Mouse (Mus musculus): ENCODE measurements around the gene Hist1h2ad. TPM values are rescaled to one million over a fixed set of nuclear protein-coding genes. Genes with fewer than 3 reads are reported as not detected.
"Not testable (repeated sequence)": the region's sequence is repeated elsewhere in the genome, so short reads cannot be mapped to it uniquely, and the experiment has no call there.

Gene Hist1h2ad
- polyA plus RNA-seq, 1 experiment from 2014 or later: 1.3 TPM

- 62% methylated on average over 5 of the region's 5 CpGs for WGBS (ENCODE audit: insufficient replicate concordance)
- H3K4me2 ChIP-seq: no peak overlapping the region
- H3K9me3 ChIP-seq (replicated peaks; ENCODE audit: control insufficient read depth, low read length): no peaks in the 10 kb centered on the region
- H3K27me3 ChIP-seq (ENCODE audit: control insufficient read depth, insufficient read depth, low read length): no peaks in the 10 kb centered on the region
- no peak overlapping the region for H3K9ac ChIP-seq (ENCODE audit: low read depth, low read length)
- ATAC-seq (replicated peaks; ENCODE audit: insufficient number of reproducible peaks, low FRiP score, low TSS enrichment): no peak
- H3K4me1 ChIP-seq (ENCODE audit: control insufficient read depth, insufficient read depth, low read length): no peaks in the 10 kb centered on the region
- H3K27ac ChIP-seq (ENCODE audit: low read depth, low read length): no peak overlapping the region
- H3K4me3 ChIP-seq (ENCODE audit: low read depth, low read length): no peak overlapping the region
- no peaks in the 10 kb centered on the region for H3K36me3 ChIP-seq (ENCODE audit: control insufficient read depth, insufficient read depth, low read length)
These were observed 27.5 kb upstream of the Hist1h2ad start for GRCm38 (mm10) chr13:23546694-23547093.

- Histone ChIP-seq H3K9ac (ENCODE audit: low read depth, low read length) (peak overlapping the region; percentile 77), H3K36me3 (ENCODE audit: control insufficient read depth, insufficient read depth, low read length) (no peaks in the 10 kb centered on the region), H3K9me3 (replicated peaks; ENCODE audit: control insufficient read depth, low read length) (no peaks in the 10 kb centered on the region), H3K4me3 (ENCODE audit: low read depth, low read length) (peak overlapping the region; percentile 47), H3K27ac (ENCODE audit: low read depth, low read length) (peak overlapping the region; percentile 89), H3K4me1 (ENCODE audit: control insufficient read depth, insufficient read depth, low read length) (peaks cover 7% of the 10 kb centered on the region; the same call in 1 of the 2 replicates), H3K4me2 (peak overlapping the region; percentile 71), H3K27me3 (ENCODE audit: control insufficient read depth, insufficient read depth, low read length) (no peaks in the 10 kb centered on the region)
- WGBS (ENCODE audit: insufficient replicate concordance): 11% methylated on average over 3 of the region's 3 CpGs
- ATAC-seq (replicated peaks; ENCODE audit: insufficient number of reproducible peaks, low FRiP score, low TSS enrichment): no peak
These were observed 23.4 kb upstream of the Hist1h2ad start for GRCm38 (mm10) chr13:23550761-23551145.

DNA sequence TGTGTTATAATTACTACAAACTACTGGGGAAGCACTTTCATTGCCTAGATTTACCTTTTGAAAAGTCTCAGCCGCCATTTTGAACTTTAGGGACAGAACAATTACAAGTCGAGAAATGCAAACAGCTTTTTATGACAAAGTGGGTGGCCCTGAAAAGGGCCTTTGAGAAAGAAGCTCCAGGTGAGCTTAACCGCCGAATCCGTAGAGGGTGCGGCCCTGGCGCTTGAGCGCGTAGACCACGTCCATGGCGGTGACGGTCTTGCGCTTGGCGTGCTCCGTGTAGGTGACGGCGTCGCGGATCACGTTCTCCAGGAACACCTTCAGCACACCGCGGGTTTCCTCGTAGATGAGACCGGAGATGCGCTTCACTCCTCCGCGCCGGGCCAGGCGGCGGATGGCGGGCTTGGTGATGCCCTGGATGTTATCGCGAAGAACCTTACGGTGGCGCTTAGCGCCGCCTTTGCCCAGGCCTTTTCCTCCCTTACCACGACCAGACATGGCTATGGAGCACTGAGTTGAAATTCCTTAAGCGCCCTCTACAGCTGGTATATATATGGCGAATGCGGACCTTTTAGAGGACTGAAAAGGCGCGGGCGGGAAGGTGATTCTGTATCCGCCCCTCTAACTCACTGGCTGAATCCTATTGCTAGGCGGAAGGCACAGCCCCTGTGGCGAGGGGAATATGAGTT, 22.9 kb upstream of the Hist1h2ad start, which contains the start of gene Hist1h4f:
Gene Hist1h4f, minus strand, starts transcription at position 503 of the 689 bp plus-strand sequence.
- not testable (repeated sequence) for H3K4me1 ChIP-seq (ENCODE audit: control insufficient read depth, insufficient read depth, low read length); H3K27me3 ChIP-seq (ENCODE audit: control insufficient read depth, insufficient read depth, low read length); H3K36me3 ChIP-seq (ENCODE audit: control insufficient read depth, insufficient read depth, low read length); H3K9me3 ChIP-seq (replicated peaks; ENCODE audit: control insufficient read depth, low read length)
- peak within 1 kb of the TSS; percentile 71 for H3K4me2 ChIP-seq
- ATAC-seq (replicated peaks; ENCODE audit: insufficient number of reproducible peaks, low FRiP score, low TSS enrichment): peak; percentile 79
- H3K4me3 ChIP-seq (ENCODE audit: low read depth, low read length): peak within 1 kb of the TSS; percentile 47
- peak within 1 kb of the TSS; percentile 77 for H3K9ac ChIP-seq (ENCODE audit: low read depth, low read length)
- peak within 1 kb of the TSS; percentile 89 for H3K27ac ChIP-seq (ENCODE audit: low read depth, low read length)
- under 1% methylated on average over 43 of the region's 47 CpGs for WGBS (ENCODE audit: insufficient replicate concordance)

DNA sequence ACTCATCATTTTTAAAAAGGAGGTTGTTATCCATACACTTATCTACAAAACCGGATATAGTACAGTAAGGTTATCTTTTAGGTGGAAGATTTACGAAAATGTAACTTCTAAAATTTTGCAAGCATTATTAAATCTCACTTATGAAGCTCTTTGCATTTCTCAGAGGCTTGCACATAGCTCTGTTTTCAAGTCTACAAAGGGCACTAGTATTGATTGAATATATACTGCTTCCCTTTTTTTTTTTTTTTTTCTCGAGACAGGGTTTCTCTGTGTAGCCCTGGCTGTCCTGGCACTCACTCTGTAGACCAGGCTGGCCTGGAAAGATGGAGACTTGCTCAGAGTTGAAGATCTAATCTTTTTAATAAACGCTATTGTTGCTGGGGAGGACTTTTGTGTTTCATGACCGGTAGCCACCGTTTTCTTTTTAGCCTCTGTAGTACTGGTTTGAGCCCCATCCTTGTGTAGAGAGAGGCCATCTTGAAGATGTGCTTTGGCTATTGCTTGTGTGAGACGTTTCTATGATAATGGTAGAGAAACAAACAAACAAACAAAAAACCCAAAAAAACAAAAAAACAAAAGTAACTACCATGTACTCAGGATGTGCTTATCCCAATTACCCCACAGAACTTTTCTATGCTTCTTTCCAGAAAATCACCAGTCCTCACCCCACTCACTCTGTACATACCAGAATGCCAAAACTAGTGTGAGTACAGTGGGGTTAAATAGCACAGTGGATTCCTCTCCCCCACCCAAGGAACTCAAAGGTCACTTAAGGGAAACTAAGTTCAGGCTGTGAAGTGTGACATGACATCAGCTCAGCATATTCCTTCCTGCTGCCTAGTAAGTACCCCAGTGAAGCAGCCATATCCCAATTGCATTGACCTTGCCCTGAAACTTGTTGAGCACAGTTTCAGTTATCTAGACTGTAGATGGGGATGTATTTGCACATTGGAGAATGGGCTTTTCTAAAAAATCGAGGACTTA, 22.0 kb upstream of the Hist1h2ad start:
- peak overlapping the region; percentile 71 for H3K4me2 ChIP-seq
- no peaks in the 10 kb centered on the region for H3K27me3 ChIP-seq (ENCODE audit: control insufficient read depth, insufficient read depth, low read length)
- no peaks in the 10 kb centered on the region for H3K9me3 ChIP-seq (replicated peaks; ENCODE audit: control insufficient read depth, low read length)
- peak overlapping the region; percentile 77 for H3K9ac ChIP-seq (ENCODE audit: low read depth, low read length)
- ATAC-seq (replicated peaks; ENCODE audit: insufficient number of reproducible peaks, low FRiP score, low TSS enrichment): no peak
- 49% methylated on average over 8 of the region's 8 CpGs for WGBS (ENCODE audit: insufficient replicate concordance)
- H3K4me1 ChIP-seq (ENCODE audit: control insufficient read depth, insufficient read depth, low read length): peaks cover 7% of the 10 kb centered on the region; the same call in 1 of the 2 replicates
- peak overlapping the region; percentile 47 for H3K4me3 ChIP-seq (ENCODE audit: low read depth, low read length)
- no peaks in the 10 kb centered on the region for H3K36me3 ChIP-seq (ENCODE audit: control insufficient read depth, insufficient read depth, low read length)
- peak overlapping the region; percentile 89 for H3K27ac ChIP-seq (ENCODE audit: low read depth, low read length)

GRCm38 (mm10) chr13:23552962-23553361, 21.2 kb upstream of the Hist1h2ad start, which contains the start of gene Hist1h1d:
Gene Hist1h1d (plus strand): TSS chr13:23553262.
- Histone ChIP-seq H3K4me3 (ENCODE audit: low read depth, low read length) (peak within 1 kb of the TSS; percentile 47; the same call in 1 of the 2 replicates), H3K36me3 (ENCODE audit: control insufficient read depth, insufficient read depth, low read length) (no peaks in the 10 kb centered on the region), H3K27ac (ENCODE audit: low read depth, low read length) (peak within 1 kb of the TSS; percentile 98), H3K9ac (ENCODE audit: low read depth, low read length) (peak within 1 kb of the TSS; percentile 49; the same call in 1 of the 2 replicates), H3K4me2 (peak within 1 kb of the TSS; percentile 71), H3K27me3 (ENCODE audit: control insufficient read depth, insufficient read depth, low read length) (no peaks in the 10 kb centered on the region), H3K9me3 (replicated peaks; ENCODE audit: control insufficient read depth, low read length) (no peaks in the 10 kb centered on the region), H3K4me1 (ENCODE audit: control insufficient read depth, insufficient read depth, low read length) (peaks cover 7% of the 10 kb centered on the region; the same call in 1 of the 2 replicates)
- ATAC-seq (replicated peaks; ENCODE audit: insufficient number of reproducible peaks, low FRiP score, low TSS enrichment): no peak

GRCm38 (mm10) chr13:23554393-23554792, 19.8 kb upstream of the Hist1h2ad start:
- ATAC-seq (replicated peaks; ENCODE audit: insufficient number of reproducible peaks, low FRiP score, low TSS enrichment): no peak
- H3K4me3 ChIP-seq (ENCODE audit: low read depth, low read length): peak overlapping the region; percentile 60
- H3K4me1 ChIP-seq (ENCODE audit: control insufficient read depth, insufficient read depth, low read length): peaks cover 7% of the 10 kb centered on the region; the same call in 1 of the 2 replicates
- no peaks in the 10 kb centered on the region for H3K36me3 ChIP-seq (ENCODE audit: control insufficient read depth, insufficient read depth, low read length)
- H3K27me3 ChIP-seq (ENCODE audit: control insufficient read depth, insufficient read depth, low read length): no peaks in the 10 kb centered on the region
- peak overlapping the region; percentile 98 for H3K27ac ChIP-seq (ENCODE audit: low read depth, low read length)
- H3K9me3 ChIP-seq (replicated peaks; ENCODE audit: control insufficient read depth, low read length): no peaks in the 10 kb centered on the region
- 21% methylated on average over 9 of the region's 9 CpGs for WGBS (ENCODE audit: insufficient replicate concordance)
- peak overlapping the region; percentile 93 for H3K9ac ChIP-seq (ENCODE audit: low read depth, low read length)
- peak overlapping the region; percentile 86 for H3K4me2 ChIP-seq

- Histone ChIP-seq H3K36me3 (ENCODE audit: control insufficient read depth, insufficient read depth, low read length) (no peaks in the 10 kb centered on the region), H3K9ac (ENCODE audit: low read depth, low read length) (peak overlapping the region; percentile 93), H3K4me2 (peak overlapping the region; percentile 86), H3K9me3 (replicated peaks; ENCODE audit: control insufficient read depth, low read length) (no peaks in the 10 kb centered on the region), H3K4me1 (ENCODE audit: control insufficient read depth, insufficient read depth, low read length) (peaks cover 7% of the 10 kb centered on the region; the same call in 1 of the 2 replicates), H3K27ac (ENCODE audit: low read depth, low read length) (peak overlapping the region; percentile 98), H3K27me3 (ENCODE audit: control insufficient read depth, insufficient read depth, low read length) (no peaks in the 10 kb centered on the region), H3K4me3 (ENCODE audit: low read depth, low read length) (peak overlapping the region; percentile 60)
- under 1% methylated on average over 50 of the region's 54 CpGs for WGBS (ENCODE audit: insufficient replicate concordance)
- ATAC-seq (replicated peaks; ENCODE audit: insufficient number of reproducible peaks, low FRiP score, low TSS enrichment): peak; percentile 80
These were observed 19.0 kb upstream of the Hist1h2ad start for GRCm38 (mm10) chr13:23554925-23555838.
